Mouse (Mus musculus) kidney, adult 8-10 months (tissue): ENCODE results near the gene Awat1.

Experiments
- DNase-seq, 2 experiments: peaks; one replicate each; pipeline ENCODE4 v3.0.0; 2022

The Awat1 gene

GRCm38 (mm10) chrX:100571951-100572350 lies at the start of gene Awat1:
Gene Awat1 (plus strand): TSS chrX:100572251.
- DNase-seq: no peak

GRCm38 (mm10) chrX:100524471-100524870 lies 47.6 kb upstream of the Awat1 start, which contains the start of gene Dgat2l6:
Gene Dgat2l6 (plus strand): TSS chrX:100524838.
- no peak for DNase-seq

- DNase-seq: no peak
Observed at GRCm38 (mm10) chrX:100556026-100556425, 16.0 kb upstream of the Awat1 start.

GRCm38 (mm10) chrX:100565696-100566095 lies 6.4 kb upstream of the Awat1 start:
- DNase-seq: no peak

- DNase-seq: no peak
Observed at GRCm38 (mm10) chrX:100594791-100595190, 22.7 kb downstream of the Awat1 start, which contains the start of gene P2ry4. Gene P2ry4 (minus strand): TSS chrX:100594869.

GRCm38 (mm10) chrX:100597439-100597838 lies 25.4 kb downstream of the Awat1 start:
- peak; percentile 41 to 59 for DNase-seq

- DNase-seq: no peak
Observed at GRCm38 (mm10) chrX:100599755-100600154, 27.7 kb downstream of the Awat1 start.

GRCm38 (mm10) chrX:100605314-100605713 lies 33.3 kb downstream of the Awat1 start, which contains the start of gene Arr3:
Gene Arr3 (plus strand): TSS chrX:100605497.
- DNase-seq: no peak

- DNase-seq: peak in 1 of 2 experiments; percentile 17
Observed at GRCm38 (mm10) chrX:100618488-100618887, 46.4 kb downstream of the Awat1 start.

GRCm38 (mm10) chrX:100621366-100621765 lies 49.3 kb downstream of the Awat1 start:
- DNase-seq: peak in 1 of 2 experiments; percentile 31

- no peak for DNase-seq
Observed at GRCm38 (mm10) chrX:100624242-100624641, 52.2 kb downstream of the Awat1 start.

GRCm38 (mm10) chrX:100625146-100625545 lies 53.1 kb downstream of the Awat1 start:
- DNase-seq: no peak

- DNase-seq: no peak
Observed at GRCm38 (mm10) chrX:100625546-100625801, 53.4 kb downstream of the Awat1 start, which contains the start of gene Kif4. Gene Kif4 (plus strand): TSS chrX:100625737.

- peak; percentile 90 to 91 for DNase-seq
Observed at GRCm38 (mm10) chrX:100625802-100626793, 54.0 kb downstream of the Awat1 start, which contains the start of gene Pdzd11. Gene Pdzd11 (minus strand): TSS chrX:100626568.
